Mouse (Mus musculus): ENCODE data around the gene Cftr.

Gene Cftr

DNA sequence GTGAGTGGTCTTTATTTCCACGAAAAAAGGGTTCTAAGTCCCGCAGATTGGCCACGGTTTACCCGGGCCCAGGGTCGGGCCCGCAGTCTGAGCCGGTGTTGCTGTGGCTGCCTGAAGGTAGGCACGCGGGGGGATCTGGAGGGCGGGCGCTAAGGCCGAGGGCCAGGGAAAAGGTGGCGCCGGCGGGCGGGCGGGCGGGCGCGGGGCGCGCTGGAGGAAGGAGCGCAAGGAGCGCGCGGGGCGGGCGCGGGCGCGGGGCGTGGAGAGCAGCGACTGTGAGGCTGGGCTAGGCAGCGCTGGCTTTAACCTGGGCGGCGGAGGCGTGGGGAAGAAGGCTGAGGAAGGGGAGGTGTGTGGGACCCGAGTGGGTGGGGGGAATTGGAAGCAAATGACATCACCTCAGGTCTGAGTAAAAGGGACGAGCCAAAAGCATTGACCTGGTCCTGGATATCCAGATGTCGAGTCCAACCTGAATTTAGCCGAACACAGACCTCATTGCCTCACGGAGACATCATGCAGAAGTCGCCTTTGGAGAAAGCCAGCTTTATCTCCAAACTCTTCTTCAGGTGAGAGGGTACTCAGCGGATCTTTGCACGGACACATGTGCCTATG, at the start of gene Cftr:
Cftr (plus strand) TSS at position 377 of the 612 bp plus-strand sequence.
- peak; percentile 8 for DNase-seq (ENCODE audit: low spot score in 2 of 2)

- no peak for DNase-seq (ENCODE audit: low spot score in 2 of 2)
These were observed 43.1 kb upstream of the Cftr start for GRCm38 (mm10) chr6:18127206-18127983.

GRCm38 (mm10) chr6:18128059-18128458, 42.4 kb upstream of the Cftr start:
- no peak for DNase-seq (ENCODE audit: low spot score in 2 of 2)

DNA sequence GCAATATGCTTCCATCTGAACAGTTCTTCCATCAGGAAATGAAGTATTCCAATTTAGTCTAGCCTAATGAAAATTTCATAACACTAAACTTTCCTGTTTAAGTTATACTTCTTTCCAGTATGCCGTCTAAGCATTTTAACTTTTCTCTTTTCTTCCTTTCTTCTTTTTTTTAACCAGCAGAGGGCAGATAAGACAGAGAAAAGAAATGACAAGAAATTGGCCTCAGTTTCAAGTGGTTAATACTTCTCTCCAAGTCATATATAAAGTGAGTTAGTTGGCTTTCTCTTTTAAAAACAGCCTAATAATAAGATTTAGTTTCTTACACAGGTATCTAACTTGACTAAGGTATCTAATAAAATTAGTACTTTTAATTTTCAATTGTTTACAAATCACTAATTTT, 35.2 kb upstream of the Cftr start:
- DNase-seq (ENCODE audit: low spot score in 2 of 2): no peak

GRCm38 (mm10) chr6:18153031-18153430, 17.5 kb upstream of the Cftr start:
- DNase-seq (ENCODE audit: low spot score in 2 of 2): no peak

- DNase-seq (ENCODE audit: low spot score in 2 of 2): no peak
These were observed 869 bp upstream of the Cftr start for GRCm38 (mm10) chr6:18169618-18170017.

DNA sequence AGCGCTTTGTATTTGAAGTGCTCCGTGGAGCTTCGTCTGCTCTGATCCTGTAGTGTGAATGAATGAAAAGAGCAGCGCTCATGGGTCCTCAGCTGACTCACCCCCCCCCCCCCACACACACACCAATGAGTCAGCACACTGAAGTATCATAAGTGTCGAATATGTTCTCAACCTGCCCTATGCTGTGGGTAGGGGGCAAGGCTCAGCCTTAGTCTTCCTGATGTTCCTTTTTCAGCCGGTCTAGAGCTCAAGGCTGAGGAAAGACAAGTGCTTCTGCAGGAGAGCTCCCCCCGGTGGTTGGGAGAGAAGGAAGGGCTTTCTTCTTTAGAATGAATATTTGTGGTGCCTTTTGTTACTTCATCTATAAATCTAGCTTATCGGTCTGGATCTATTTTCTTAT, 1.1 kb downstream of the Cftr start:
- peak; percentile 21 to 33 for DNase-seq (ENCODE audit: low spot score in 2 of 2)

GRCm38 (mm10) chr6:18177509-18177908, 7.0 kb downstream of the Cftr start:
- DNase-seq (ENCODE audit: low spot score in 2 of 2): no peak

DNA sequence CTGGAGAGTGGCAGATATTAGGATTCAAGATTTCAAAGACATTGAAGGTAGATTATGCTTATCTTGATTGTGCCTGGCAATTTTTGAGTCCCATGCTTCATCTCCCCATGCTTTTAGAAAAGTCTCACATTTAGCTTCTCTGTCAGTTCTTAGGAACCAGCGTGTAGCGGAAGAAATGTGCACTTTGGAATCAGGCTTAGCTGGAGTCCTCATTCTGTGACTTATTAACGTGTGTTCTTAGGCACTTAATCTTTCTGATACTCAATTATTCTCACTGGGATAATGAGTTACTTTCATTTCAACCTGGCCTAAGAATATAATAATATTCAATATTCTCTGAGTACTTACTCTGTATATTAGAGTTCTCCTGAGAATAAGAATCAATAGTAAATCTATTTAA, 10.2 kb downstream of the Cftr start:
- no peak for DNase-seq (ENCODE audit: low spot score in 2 of 2)

- DNase-seq (ENCODE audit: low spot score in 2 of 2): no peak
These were observed 12.4 kb downstream of the Cftr start for GRCm38 (mm10) chr6:18182903-18183302.

GRCm38 (mm10) chr6:18220691-18221090, 50.2 kb downstream of the Cftr start:
- DNase-seq (ENCODE audit: low spot score in 2 of 2): no peak

GRCm38 (mm10) chr6:18223206-18223605, 52.7 kb downstream of the Cftr start:
- DNase-seq (ENCODE audit: low spot score in 2 of 2): no peak

DNA sequence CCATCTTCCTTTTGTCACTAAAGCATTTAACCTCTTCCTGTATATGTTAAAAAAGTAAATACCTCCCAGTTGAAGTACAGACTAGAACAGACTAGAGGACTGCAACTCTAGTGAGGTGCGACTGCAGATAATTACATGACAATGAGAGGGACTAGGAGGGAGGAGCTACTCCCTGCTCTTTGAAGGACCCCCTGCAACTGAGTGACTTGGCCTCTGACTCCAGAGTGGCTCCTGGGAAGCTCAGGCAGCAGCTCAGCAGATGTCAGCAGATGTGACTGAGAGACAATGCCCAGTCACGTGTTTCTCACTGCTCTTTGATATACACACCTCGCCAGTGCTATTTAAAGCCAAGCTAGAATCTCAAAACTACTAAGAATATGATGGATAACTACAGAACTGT, 54.7 kb downstream of the Cftr start:
- DNase-seq (ENCODE audit: low spot score in 2 of 2): no peak

- no peak for DNase-seq (ENCODE audit: low spot score in 2 of 2)
These were observed 76.0 kb downstream of the Cftr start for GRCm38 (mm10) chr6:18246495-18246894.

GRCm38 (mm10) chr6:18247891-18248463, 77.5 kb downstream of the Cftr start:
- DNase-seq (ENCODE audit: low spot score in 2 of 2): no peak

- DNase-seq (ENCODE audit: low spot score in 2 of 2): no peak
These were observed 78.0 kb downstream of the Cftr start for GRCm38 (mm10) chr6:18248464-18248863.

DNA sequence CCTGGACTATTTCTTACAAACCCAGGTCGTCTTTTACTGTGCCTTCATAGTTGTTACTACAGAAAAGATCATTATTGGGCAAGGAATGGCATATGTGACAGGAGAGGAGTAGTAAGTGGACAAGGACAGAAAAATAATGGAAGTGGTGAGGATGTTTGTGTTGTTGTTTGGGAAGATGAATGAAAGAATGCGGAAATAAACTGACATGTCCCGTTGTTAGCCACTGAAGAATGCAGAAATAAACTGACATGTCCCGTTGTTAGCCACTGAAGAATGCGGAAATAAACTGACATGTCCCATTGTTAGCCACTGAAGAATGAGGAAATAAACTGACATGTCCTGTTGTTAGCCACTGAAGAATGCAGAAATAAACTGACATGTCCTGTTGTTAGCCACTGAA, 84.1 kb downstream of the Cftr start:
- no peak for DNase-seq (ENCODE audit: low spot score in 2 of 2)

- no peak for DNase-seq (ENCODE audit: low spot score in 2 of 2)
These were observed 100.5 kb downstream of the Cftr start for GRCm38 (mm10) chr6:18270983-18271382.

- no peak for DNase-seq (ENCODE audit: low spot score in 2 of 2)
These were observed 130.3 kb downstream of the Cftr start for GRCm38 (mm10) chr6:18300781-18301180.

GRCm38 (mm10) chr6:18302105-18302504, 131.6 kb downstream of the Cftr start:
- no peak for DNase-seq (ENCODE audit: low spot score in 2 of 2)

GRCm38 (mm10) chr6:18303228-18303627, 132.7 kb downstream of the Cftr start:
- no peak for DNase-seq (ENCODE audit: low spot score in 2 of 2)

- DNase-seq (ENCODE audit: low spot score in 2 of 2): no peak
These were observed 134.6 kb downstream of the Cftr start for GRCm38 (mm10) chr6:18305130-18305529.

- no peak for DNase-seq (ENCODE audit: low spot score in 2 of 2)
These were observed 140.5 kb downstream of the Cftr start for GRCm38 (mm10) chr6:18310983-18311382.

Measured in frontal cortex, postnatal 36 days (tissue).